Mouse (Mus musculus) brain, embryonic 14.5 days (tissue): ENCODE results near the gene B3galnt1.

Experiments
- CTCF ChIP-seq: fragments of 200-500 bp; IDR thresholded peaks from 2 replicates; pipeline ENCODE4 v1.5.1; 2012; ENCODE audit warnings: inconsistent platforms, mild to moderate bottlenecking, moderate library complexity, borderline replicate concordance; ENCODE audit not compliant: insufficient read depth, insufficient read length; ENCODE audit errors: extremely low read depth
- POLR2A ChIP-seq: fragments of 200-500 bp; IDR thresholded peaks from 2 replicates; pipeline ENCODE4 v1.6.1; 2012; ENCODE audit warnings: mild to moderate bottlenecking, inconsistent platforms, borderline replicate concordance; ENCODE audit not compliant: poor library complexity, insufficient read depth, insufficient read length, severe bottlenecking; ENCODE audit errors: extremely low read depth

GRCm38 (mm10) chr3:69626213-69626962, 27.6 kb upstream of the B3galnt1 start:
- TF ChIP-seq POLR2A, result no peak
- no peak for TF ChIP-seq CTCF
